Mouse (Mus musculus) forebrain, embryonic 10.5 days (tissue): ENCODE data around the gene Nup50. TPM values are rescaled to one million over a fixed set of nuclear protein-coding genes. Genes with fewer than 3 reads are reported as not detected.

Experiments
- DNase-seq: peaks from one replicate; pipeline ENCODE4 v3.0.0-alpha.2; 2017; ENCODE audit warnings: low spot score; ENCODE audit errors: extremely low spot score
- H3K27ac ChIP-seq: fragments of 300-500 bp; sonication (generic); 2 replicates; pipeline ENCODE4 v1.5.1; 2016; ENCODE audit warnings: mild to moderate bottlenecking
- H3K27me3 ChIP-seq: fragments of 300-500 bp; sonication (generic); 2 replicates; pipeline ENCODE4 v1.6.1; 2016; ENCODE audit warnings: mild to moderate bottlenecking; ENCODE audit not compliant: poor library complexity, severe bottlenecking
- H3K36me3 ChIP-seq: fragments of 300-500 bp; sonication (generic); replicated peaks from 2 replicates; pipeline ENCODE4 v1.6.1; 2016; ENCODE audit warnings: mild to moderate bottlenecking, moderate library complexity
- H3K4me1 ChIP-seq: fragments of 300-500 bp; sonication (generic); 2 replicates; pipeline ENCODE4 v1.6.1; 2016
- H3K4me3 ChIP-seq: fragments of 300-500 bp; sonication (generic); 2 replicates; pipeline ENCODE4 v1.5.1; 2016; ENCODE audit warnings: mild to moderate bottlenecking, moderate library complexity
- H3K9me3 ChIP-seq: fragments of 300-500 bp; sonication (generic); 2 replicates; pipeline ENCODE4 v1.6.1; 2016; ENCODE audit warnings: mild to moderate bottlenecking, moderate library complexity
- WGBS: fragments of 180-500 bp; shearing (Covaris S2); methylation state at CpG from one replicate; pipeline ENCODE4 v1.1.7; 2016; 5-methylcytosine and 5-hydroxymethylcytosine counted together
- polyA plus RNA-seq: library from polyadenylated mRNA; unstranded; fragments of >200 nt; fragmentation: Nextera tagmentation; extraction: Ambion mirVana; gene quantifications from 2 replicates; pipeline ENCODE4 v1.2.1, GENCODE M21; 2016

Nup50 gene
- polyA plus RNA-seq, 1 experiment from 2014 or later: 75.8 TPM

GRCm38 (mm10) chr15:84959891-84960290 lies 36.7 kb downstream of the Nup50 start:
- no peak for DNase-seq
- WGBS: 82% methylated on average over 6 of the region's 6 CpGs
- Histone ChIP-seq H3K4me3 (no peak overlapping the region), H3K9me3 (no peaks in the 10 kb centered on the region), H3K27me3 (no peaks in the 10 kb centered on the region), H3K4me1 (peaks cover 22% of the 10 kb centered on the region), H3K36me3 (peaks cover 42% of the 10 kb centered on the region), H3K27ac (no peak overlapping the region)

- no peaks in the 10 kb centered on the region for H3K9me3 ChIP-seq
- H3K4me3 ChIP-seq: no peak overlapping the region; the same call in 1 of the 2 replicates
- peaks cover 34% of the 10 kb centered on the region for H3K36me3 ChIP-seq
- DNase-seq: no peak
- no peaks in the 10 kb centered on the region for H3K27me3 ChIP-seq
- 20% methylated on average over 8 of the region's 8 CpGs for WGBS
- H3K27ac ChIP-seq: 0 out of 2 replicates have a peak overlapping the region, but pooled peaks have one; percentile 26
- H3K4me1 ChIP-seq: peaks cover 22% of the 10 kb centered on the region
Measured at GRCm38 (mm10) chr15:84960692-84961091, 37.5 kb downstream of the Nup50 start.

GRCm38 (mm10) chr15:84962518-84962917 lies 39.3 kb downstream of the Nup50 start:
- 92% methylated on average over 2 of the region's 2 CpGs for WGBS
- no peak overlapping the region for H3K27ac ChIP-seq
- peaks cover 21% of the 10 kb centered on the region for H3K4me1 ChIP-seq
- no peak overlapping the region for H3K4me3 ChIP-seq
- no peak for DNase-seq
- H3K9me3 ChIP-seq: no peaks in the 10 kb centered on the region
- no peaks in the 10 kb centered on the region for H3K27me3 ChIP-seq
- H3K36me3 ChIP-seq: peaks cover 17% of the 10 kb centered on the region; the same call in 1 of the 2 replicates

GRCm38 (mm10) chr15:84964771-84965170 lies 41.6 kb downstream of the Nup50 start:
- no peak overlapping the region for H3K4me3 ChIP-seq
- no peak for DNase-seq
- H3K27me3 ChIP-seq: no peaks in the 10 kb centered on the region
- peaks cover 7% of the 10 kb centered on the region for H3K4me1 ChIP-seq
- 0 out of 2 replicates have a peak, but pooled peaks cover 7% of the 10 kb centered on the region for H3K36me3 ChIP-seq
- 89% methylated on average over 5 of the region's 5 CpGs for WGBS
- H3K27ac ChIP-seq: no peak overlapping the region
- no peaks in the 10 kb centered on the region for H3K9me3 ChIP-seq

- WGBS: 69% methylated on average over 7 of the region's 7 CpGs
- H3K9me3 ChIP-seq: no peaks in the 10 kb centered on the region
- H3K27ac ChIP-seq: no peak overlapping the region
- H3K4me3 ChIP-seq: no peak overlapping the region
- peak; percentile 39 for DNase-seq
- no peaks in the 10 kb centered on the region for H3K27me3 ChIP-seq
- peaks cover 2% of the 10 kb centered on the region for H3K4me1 ChIP-seq
- peaks cover 8% of the 10 kb centered on the region for H3K36me3 ChIP-seq
Measured at GRCm38 (mm10) chr15:84965575-84966360, 42.6 kb downstream of the Nup50 start.

GRCm38 (mm10) chr15:84968534-84968933 lies 45.3 kb downstream of the Nup50 start:
- Histone ChIP-seq H3K4me3 (no peak overlapping the region), H3K27ac (no peak overlapping the region), H3K36me3 (peaks cover 12% of the 10 kb centered on the region), H3K9me3 (no peaks in the 10 kb centered on the region), H3K4me1 (peaks cover 9% of the 10 kb centered on the region), H3K27me3 (no peaks in the 10 kb centered on the region)
- WGBS: 91% methylated on average over 4 of the region's 4 CpGs
- DNase-seq: no peak

GRCm38 (mm10) chr15:84972860-84973543 lies 49.8 kb downstream of the Nup50 start:
- Histone ChIP-seq H3K27me3 (no peaks in the 10 kb centered on the region), H3K27ac (peak overlapping the region; percentile 79), H3K4me3 (peak overlapping the region; percentile 16; the same call in 1 of the 2 replicates), H3K4me1 (peaks cover 47% of the 10 kb centered on the region), H3K36me3 (peaks cover 12% of the 10 kb centered on the region), H3K9me3 (no peaks in the 10 kb centered on the region)
- WGBS: 53% methylated on average over 8 of the region's 8 CpGs
- DNase-seq: no peak

- peak overlapping the region; percentile 16; the same call in 1 of the 2 replicates for H3K4me3 ChIP-seq
- no peak for DNase-seq
- H3K36me3 ChIP-seq: peaks cover 12% of the 10 kb centered on the region
- H3K27me3 ChIP-seq: no peaks in the 10 kb centered on the region
- peaks cover 47% of the 10 kb centered on the region for H3K4me1 ChIP-seq
- 17% methylated on average over 3 of the region's 3 CpGs for WGBS
- H3K9me3 ChIP-seq: no peaks in the 10 kb centered on the region
- peak overlapping the region; percentile 79 for H3K27ac ChIP-seq
Measured at GRCm38 (mm10) chr15:84973544-84973871, 50.3 kb downstream of the Nup50 start.

GRCm38 (mm10) chr15:84975729-84976128 lies 52.5 kb downstream of the Nup50 start:
- Histone ChIP-seq H3K9me3 (no peaks in the 10 kb centered on the region), H3K27me3 (no peaks in the 10 kb centered on the region), H3K4me3 (no peak overlapping the region), H3K4me1 (peaks cover 47% of the 10 kb centered on the region), H3K27ac (peak overlapping the region; percentile 9), H3K36me3 (peaks cover 9% of the 10 kb centered on the region; the same call in 1 of the 2 replicates)
- WGBS: 37% methylated on average over 4 of the region's 4 CpGs
- no peak for DNase-seq

GRCm38 (mm10) chr15:84981609-84982313 lies 58.5 kb downstream of the Nup50 start:
- H3K4me3 ChIP-seq: no peak overlapping the region
- no peak overlapping the region for H3K27ac ChIP-seq
- no peaks in the 10 kb centered on the region for H3K9me3 ChIP-seq
- 91% methylated on average over 9 of the region's 9 CpGs for WGBS
- peaks cover 23% of the 10 kb centered on the region for H3K36me3 ChIP-seq
- no peak for DNase-seq
- no peaks in the 10 kb centered on the region; the same call in 1 of the 2 replicates for H3K27me3 ChIP-seq
- peaks cover 30% of the 10 kb centered on the region for H3K4me1 ChIP-seq

- no peak for DNase-seq
- H3K36me3 ChIP-seq: peaks cover 23% of the 10 kb centered on the region
- H3K27me3 ChIP-seq: no peaks in the 10 kb centered on the region; the same call in 1 of the 2 replicates
- H3K9me3 ChIP-seq: no peaks in the 10 kb centered on the region
- 87% methylated on average over 3 of the region's 3 CpGs for WGBS
- peaks cover 32% of the 10 kb centered on the region for H3K4me1 ChIP-seq
- no peak overlapping the region for H3K27ac ChIP-seq
- H3K4me3 ChIP-seq: no peak overlapping the region
Measured at GRCm38 (mm10) chr15:84982888-84983287, 59.7 kb downstream of the Nup50 start.

GRCm38 (mm10) chr15:84983721-84984120 lies 60.5 kb downstream of the Nup50 start:
- Histone ChIP-seq H3K27me3 (peaks cover 3% of the 10 kb centered on the region), H3K27ac (no peak overlapping the region), H3K36me3 (peaks cover 21% of the 10 kb centered on the region), H3K4me3 (no peak overlapping the region), H3K4me1 (peaks cover 40% of the 10 kb centered on the region), H3K9me3 (no peaks in the 10 kb centered on the region)
- WGBS: 92% methylated on average over 7 of the region's 7 CpGs
- no peak for DNase-seq
